Mouse (Mus musculus) T-helper 1 cell (primary cell): ENCODE results near the gene Rbpj.
"Not testable (repeated sequence)": the region's sequence is repeated elsewhere in the genome, so short reads cannot be mapped to it uniquely, and the experiment has no call there.

Source experiments
- in situ Hi-C: fragments of 300-600 bp; cut with MboI, MseI; formaldehyde crosslinking; loops from one replicate; pipeline ENCODE4 v1.15.1; 2025; ENCODE audit warnings: high pct_unique_total_duplicates

Gene Rbpj

DNA sequence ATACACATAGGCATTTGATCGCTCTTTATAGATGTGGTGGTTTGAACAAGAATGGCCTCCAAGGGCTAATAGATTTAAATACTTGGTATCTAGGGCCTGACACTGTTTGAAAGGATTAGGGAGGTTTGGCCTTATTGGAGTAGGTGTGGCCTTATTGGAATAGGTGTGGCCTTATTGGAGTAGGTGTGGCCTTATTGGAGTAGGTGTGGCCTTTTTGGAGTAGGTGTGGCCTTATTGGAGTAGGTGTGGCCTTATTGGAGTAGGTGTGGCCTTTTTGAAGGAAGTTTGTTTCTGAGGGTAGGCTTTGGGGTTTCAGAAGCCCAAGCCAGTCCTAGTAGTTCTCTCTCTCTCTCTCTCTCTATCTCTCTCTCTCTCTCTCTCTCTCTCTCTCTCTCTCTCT is 84.4 kb downstream of the Rbpj start:
- in situ Hi-C loops, result not testable (repeated sequence)

DNA sequence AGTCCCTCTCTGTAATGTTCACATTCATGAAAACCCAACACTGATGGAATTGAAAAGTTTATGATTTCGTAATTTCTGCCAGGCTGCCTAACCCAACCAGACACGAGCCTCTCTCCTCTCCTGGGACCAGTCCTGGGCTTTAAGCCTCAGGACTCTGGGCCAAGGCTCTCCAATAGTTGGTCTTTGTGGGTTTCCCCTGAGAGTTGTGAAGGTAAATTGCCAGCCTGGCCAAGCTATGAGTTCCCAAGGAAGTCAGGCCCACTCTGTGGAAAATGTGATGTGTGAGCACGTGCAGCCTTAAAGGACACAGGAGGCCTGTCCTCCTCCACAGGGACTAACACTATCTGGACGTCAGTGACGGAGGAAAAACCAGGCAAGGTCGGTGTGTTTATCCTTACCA is 85.4 kb downstream of the Rbpj start:
- in situ Hi-C loops, result no loop called here

GRCm38 (mm10) chr5:53551910-53552309 is 86.0 kb downstream of the Rbpj start:
- in situ Hi-C loops, result no loop called here

DNA sequence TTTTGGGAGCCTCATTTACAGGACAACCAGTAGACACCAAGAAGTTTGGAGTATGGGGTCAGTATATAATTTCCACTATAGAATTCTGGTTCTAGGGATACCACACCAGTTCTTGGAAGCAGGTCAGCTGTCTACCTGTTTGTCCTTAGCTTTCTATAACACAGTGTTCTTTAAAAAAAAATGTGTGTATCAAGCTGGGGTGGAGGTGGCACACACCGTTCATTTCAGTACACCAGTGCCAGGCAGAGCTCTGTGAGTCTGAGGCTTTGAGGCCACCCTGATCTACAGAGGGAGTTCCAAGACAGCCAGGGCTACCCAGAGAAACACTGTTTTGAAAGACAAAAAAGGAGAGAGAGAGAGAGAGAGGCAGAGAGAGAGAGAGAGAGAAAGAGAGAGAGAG is 87.3 kb downstream of the Rbpj start:
- in situ Hi-C loops, result no loop called here

DNA sequence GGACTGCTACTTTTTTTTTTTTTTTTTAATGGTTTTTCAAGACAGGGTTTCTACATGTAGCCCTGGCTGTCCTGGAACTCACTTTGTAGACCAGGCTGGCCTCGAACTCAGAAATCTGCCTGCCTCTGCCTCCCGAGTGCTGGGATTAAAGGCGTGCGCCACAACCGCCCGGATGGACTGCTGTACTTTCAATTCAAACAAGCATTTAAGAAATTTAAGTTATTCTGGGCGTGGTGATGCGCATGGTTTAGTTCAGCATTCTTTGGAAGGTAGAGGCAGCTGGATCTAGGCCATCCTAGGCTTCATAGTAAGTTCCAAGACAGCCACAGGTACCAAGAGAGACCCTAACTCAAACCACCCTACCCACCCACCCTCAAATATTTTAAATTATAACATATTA is 88.2 kb downstream of the Rbpj start:
- in situ Hi-C loops, result no loop called here

GRCm38 (mm10) chr5:53554926-53555325 is 89.0 kb downstream of the Rbpj start:
- in situ Hi-C loops, result no loop called here

- in situ Hi-C loops, result no loop called here
Measured at GRCm38 (mm10) chr5:53555474-53555873, 89.5 kb downstream of the Rbpj start.

DNA sequence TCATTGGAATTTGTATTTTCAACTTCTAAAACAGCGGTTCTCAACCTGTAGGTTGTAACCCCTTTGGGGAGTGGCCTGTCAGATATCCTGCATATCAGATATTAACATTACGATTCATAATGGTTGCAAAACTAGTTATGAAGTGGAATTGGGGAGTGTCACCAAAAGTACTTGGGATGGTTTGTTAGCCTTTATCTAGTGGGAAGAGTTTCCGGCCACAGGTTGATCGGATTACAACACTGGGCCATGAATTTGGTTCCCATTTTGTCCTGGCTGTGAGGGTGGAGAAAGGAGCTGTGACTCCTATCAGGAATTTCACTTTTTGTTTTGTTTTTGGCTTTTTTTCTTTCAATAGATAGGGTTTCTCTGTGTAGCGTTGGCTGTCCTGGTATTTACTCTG is 90.0 kb downstream of the Rbpj start:
- in situ Hi-C loops, result no loop called here

DNA sequence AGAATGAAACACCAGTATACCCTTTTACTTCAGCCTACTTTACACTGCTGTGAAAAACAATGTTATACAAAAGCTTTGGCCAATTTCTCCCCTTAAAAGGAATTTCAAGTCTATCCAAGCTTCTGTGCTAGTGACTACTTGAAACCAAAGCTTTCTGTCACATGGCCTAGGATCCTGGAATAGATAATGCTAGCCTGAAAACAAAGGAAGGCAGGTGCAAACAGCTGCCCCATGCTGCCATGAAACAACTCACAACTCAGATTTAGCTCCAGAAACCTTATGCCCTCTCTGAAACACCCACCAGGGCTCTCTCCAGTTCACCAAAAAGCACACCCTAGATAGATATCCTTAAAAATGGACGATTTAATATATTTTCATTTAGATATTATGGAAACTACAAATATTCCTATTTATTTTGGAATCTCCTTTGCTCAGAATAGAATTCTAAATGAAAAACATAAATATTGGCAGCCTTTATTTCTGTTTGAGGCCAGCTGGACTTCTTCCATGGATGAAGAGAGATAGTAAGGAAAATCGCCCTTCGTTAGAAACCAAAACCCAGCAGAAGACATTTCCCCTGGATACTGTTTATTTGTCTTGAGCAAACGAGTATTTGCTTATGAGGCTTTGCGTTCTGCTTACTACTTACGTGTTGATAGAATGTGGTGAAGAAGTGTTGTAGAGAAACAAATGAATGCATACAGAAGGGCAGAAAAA is 91.8 kb downstream of the Rbpj start:
- in situ Hi-C loops, result no loop called here

- in situ Hi-C loops, result no loop called here
Measured at GRCm38 (mm10) chr5:53561160-53561559, 95.2 kb downstream of the Rbpj start.

GRCm38 (mm10) chr5:53564309-53564708 is 98.4 kb downstream of the Rbpj start:
- in situ Hi-C loops, result no loop called here

GRCm38 (mm10) chr5:53565213-53565794 is 99.4 kb downstream of the Rbpj start:
- in situ Hi-C loops, result no loop called here

DNA sequence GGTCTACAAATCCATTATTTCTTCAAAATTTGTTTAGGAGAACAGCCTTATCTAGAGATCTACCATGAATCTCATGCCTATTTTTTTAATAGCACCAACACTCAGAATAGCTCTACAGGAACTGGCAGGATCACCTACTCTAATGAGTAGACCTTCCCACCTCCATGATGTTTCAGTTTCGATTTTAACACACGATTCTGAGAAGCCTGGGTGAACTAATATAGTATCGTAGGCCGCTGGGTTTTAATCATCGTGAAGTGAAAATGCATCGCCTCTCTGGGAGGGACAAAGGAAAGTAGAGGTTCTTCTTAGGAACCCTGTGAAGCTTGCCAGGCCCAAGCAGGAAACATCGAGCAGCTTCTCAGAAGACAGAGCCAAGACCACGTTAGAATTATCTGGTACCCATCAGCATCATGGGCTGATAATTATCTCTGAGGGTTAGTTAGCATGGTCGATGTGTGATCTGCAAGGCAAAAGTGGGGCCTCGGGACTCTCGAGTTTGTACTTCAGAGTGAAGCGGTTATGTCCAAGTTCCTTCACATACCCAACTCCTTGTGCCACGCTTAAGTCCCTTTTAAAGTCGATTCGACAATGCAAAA is 100.6 kb downstream of the Rbpj start:
- in situ Hi-C loops, result no loop called here

DNA sequence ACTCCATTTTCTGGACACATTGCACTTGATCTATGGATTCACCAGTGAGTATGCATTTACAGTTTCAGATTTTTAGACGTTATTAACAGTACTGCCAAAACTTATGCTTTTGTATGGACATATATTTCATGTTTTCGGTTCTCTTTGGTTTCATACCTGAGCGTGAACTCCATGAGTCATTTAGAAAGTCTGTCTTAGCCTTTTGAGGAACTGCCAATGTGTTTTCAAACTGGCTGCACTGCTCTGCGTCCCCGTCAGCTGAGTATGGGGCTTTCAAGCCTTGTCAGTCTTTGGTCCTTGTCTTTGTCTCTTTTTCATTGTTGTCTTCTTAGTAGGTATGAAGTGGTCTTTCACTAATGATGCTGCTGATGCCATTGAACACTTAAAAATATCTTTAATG is 106.5 kb downstream of the Rbpj start:
- in situ Hi-C loops, result no loop called here

DNA sequence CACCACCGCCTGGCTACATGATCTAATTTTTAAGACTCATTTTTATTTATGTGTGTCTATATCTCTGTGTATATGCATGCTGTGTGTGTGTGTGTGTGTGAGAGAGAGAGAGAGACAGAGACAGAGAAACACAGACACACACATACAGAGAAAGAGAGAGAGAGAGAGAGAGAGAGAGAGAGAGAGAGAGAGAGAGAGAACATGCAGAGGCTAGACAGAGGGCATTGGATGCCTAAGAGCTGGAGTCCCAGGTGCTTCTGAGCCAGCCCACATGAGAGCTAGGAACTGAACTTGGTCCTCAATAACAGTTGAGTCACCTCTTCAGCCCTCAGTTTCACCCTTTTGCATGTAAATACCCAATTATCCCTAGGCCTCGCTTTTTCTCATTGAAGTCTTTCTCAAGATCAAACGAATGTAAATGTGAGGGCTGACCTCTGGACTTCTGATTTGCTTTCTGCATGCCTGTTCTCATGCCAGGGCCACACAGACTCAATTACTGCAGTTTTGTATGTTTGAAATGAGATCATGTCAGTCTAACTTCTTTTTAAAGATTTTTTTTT is 109.0 kb downstream of the Rbpj start:
- in situ Hi-C loops, result loop anchor here (25.0 kb wide), 1 partner anchor 213 kb away; no protein-coding TSS in a partner anchor

DNA sequence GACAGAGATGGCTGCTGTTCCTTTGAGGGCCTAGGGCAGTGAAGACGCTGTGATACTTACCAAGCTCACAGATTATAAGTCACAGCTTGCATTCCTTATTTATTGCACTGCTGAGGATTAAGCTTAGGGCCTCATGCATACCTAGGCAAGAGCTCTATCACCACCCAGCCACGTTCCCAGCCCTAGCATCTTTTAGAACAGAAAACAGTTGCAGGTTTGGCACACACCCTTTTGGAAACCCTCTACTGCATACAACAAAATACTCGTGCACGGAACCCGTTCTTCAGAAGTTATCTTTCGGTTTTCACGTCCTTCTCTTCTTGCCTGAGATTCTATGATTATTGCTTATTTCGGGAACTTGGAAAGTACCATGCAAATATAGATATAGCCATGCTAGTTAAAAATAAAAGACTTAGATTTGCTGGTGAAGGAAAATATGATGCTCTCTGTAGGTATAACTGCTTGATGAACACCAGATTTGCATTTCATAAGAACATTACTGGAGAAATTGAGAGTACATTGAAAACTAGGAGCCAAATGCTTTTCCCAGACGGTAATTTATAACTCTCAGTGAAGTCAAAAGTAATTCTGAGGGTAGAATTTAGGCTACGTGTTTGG is 111.4 kb downstream of the Rbpj start:
- in situ Hi-C loops, result loop anchor here (25.0 kb wide), 1 partner anchor 215 kb away; no protein-coding TSS in a partner anchor

GRCm38 (mm10) chr5:53584069-53584767 is 118.3 kb downstream of the Rbpj start:
- in situ Hi-C loops, result loop anchor here (10.0 to 25.0 kb wide), 2 partner anchors 222 to 431 kb away; no protein-coding TSS in a partner anchor

DNA sequence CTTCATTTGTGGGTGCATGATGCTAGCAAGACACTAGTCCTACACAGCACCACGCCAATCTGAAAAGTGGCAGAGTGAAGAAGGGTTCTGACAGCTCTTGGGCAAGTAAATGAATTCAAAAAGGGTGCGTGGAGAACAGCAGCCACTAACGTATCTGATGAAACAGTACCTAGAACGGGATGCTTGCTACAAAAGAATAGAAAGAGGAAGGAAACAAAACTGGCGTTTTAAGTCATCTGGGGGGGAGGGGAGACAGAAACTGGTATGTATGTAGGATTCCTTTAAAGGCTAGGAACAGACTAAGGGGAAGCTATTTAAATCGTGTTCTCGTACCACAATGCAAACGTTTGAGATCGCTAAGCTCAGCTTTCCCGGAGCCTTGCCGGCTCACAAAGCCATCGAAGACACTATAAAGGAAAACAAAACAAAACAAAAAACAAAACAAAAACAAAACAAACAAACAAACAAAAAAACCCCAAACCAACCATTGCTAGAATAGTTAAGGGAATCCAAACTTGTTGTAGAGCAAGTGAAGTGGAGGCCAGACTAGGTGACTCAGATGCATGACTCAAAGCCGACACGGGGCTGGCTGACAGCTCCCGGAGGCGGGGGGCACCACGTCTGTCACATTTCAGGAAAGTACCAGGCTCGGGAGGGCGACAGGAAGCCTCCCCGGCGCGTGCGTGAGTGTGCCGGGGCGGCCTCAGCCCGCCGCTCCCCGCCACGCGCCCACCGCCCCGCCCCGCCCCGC is 122.6 kb downstream of the Rbpj start:
- in situ Hi-C loops, result loop anchor here (10.0 to 25.0 kb wide), 2 partner anchors 226 to 426 kb away; no protein-coding TSS in a partner anchor

DNA sequence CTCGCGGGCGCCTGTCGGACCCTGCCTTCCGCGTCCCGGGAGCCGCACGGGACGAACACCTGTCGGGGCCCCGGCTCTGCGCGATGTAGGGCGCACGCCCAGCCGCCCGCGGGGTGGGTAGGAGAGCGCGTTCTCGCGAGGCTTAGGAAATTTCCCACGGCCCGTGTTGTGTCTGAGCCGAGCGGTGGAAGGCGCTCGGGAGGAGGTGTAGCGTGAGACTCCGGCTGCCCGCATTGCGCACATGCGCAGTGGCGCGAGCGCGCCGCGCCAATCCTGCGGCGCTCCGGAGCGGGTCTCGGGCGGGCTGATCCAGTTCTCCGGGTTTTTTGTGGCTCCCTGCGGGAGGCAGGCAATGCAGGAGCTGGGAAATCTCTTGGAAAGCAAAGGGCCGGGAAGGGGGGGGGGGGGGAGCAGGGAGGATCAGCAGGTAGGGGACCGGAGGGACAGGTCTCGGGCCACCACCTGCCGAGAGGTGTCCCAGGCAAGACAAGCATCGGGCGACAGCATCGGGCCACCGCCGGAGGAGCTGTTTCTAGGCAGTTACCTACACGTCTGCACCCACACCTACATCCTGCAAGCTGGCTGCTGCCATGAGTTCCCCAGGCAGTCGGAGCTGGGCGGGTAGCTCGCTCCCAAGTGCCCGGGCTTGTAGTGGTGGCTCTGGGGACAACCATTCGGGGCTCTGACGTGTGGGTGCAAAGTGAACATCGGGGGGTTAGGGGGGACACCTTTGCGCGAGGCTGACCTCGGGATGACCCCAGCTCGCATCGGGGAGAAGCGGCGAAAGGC is 123.4 kb downstream of the Rbpj start:
- in situ Hi-C loops, result loop anchor here (10.0 to 25.0 kb wide), 2 partner anchors 227 to 425 kb away; no protein-coding TSS in a partner anchor
